Mouse (Mus musculus) olfactory bulb, adult 2 months (tissue): ENCODE results near the gene Numa1.

ENCODE experiments used
- CTCF ChIP-seq: fragments of 200-500 bp; IDR thresholded peaks from 2 replicates; pipeline ENCODE4 v1.5.1; 2012; ENCODE audit warnings: low read depth, mild to moderate bottlenecking, low read length, moderate library complexity; ENCODE audit not compliant: insufficient read depth
- POLR2A ChIP-seq: fragments of 200-500 bp; IDR thresholded peaks from 2 replicates; pipeline ENCODE4 v1.6.1; 2012; ENCODE audit warnings: mild to moderate bottlenecking, low read depth, low read length, moderate library complexity; ENCODE audit not compliant: insufficient read depth

DNA sequence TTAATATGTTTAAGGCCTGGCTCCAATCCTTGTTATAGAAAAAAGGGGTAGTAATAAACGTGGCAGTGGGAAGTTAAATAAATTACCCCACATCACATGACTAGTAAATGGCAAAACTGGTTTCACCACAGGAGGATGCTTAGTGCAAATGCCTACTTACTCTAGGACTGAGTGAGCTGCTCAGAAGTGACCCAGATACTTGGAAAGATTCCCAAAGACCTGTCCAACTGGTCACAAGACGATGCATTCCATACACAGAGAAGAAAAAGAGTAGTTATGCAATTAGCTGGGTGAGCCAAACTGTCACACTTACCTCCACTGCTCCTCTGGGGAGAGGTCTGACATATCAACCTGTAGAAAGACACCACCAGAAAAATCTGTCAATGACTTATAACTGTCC lies 108.4 kb downstream of the Numa1 start:
- TF ChIP-seq CTCF, result no peak
- no peak for TF ChIP-seq POLR2A
